Mouse (Mus musculus): Measurements from ENCODE around the gene F11.

DNA sequence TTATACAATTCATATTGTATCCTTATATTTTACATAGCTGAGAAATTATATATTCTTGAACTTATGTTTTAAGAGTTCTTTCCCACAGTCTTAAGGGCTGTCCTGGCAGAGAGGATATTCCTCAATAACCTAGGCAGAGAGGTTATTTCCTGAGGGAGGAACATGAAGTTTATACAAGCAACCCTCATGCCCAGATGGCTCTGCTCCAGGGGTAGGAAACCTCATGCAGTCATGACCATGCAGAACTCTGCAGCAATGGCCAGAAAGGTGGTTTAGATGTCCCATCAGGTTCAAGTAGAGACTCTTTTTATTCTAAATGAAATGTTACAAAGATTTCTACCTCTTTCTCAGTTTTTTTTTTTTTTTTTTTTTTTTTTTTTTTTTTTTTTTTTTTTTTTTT is 7.2 kb upstream of the F11 start:
- TF ChIP-seq GATA1 (IDR thresholded peaks at IDR 0.05; ENCODE audit: low read length) (no peak), TAL1 (IDR thresholded peaks at IDR 0.05; ENCODE audit: low read length) (no peak)

Data from erythroblast, embryonic 14.5 days (primary cell).